Mouse (Mus musculus): ENCODE results near the gene Atp8b5.

DNA sequence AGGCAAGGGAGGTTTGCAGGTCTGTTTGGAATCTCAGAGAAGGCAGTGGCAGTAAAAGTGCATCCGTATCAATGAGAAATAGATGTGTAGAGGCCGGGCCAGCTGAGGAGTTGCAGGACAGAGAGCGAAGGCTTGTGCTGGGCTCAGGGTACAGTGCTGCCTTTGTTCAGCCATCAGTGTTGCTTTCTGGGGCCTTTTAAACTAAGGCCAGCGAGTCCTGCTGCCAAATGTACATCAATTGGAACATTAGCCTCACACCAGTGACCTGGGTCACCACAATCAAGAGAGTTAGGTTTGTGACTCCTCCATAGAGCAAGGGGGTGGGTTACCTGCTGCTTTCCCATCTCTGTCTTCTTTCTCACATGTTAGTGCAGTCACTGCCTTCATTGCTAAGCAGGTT, 131.1 kb downstream of the Atp8b5 start:
- TF ChIP-seq CTCF (IDR thresholded peaks at IDR 0.05; ENCODE audit: low read depth, low read length) (no peak), POLR2A (IDR thresholded peaks at IDR 0.05; ENCODE audit: borderline replicate concordance, low read depth, low read length) (no peak)
